Mouse (Mus musculus): Measurements from ENCODE around the gene Clspn. TPM values are rescaled to one million over a fixed set of nuclear protein-coding genes. Genes with fewer than 3 reads are reported as not detected.

The Clspn gene
- polyA plus RNA-seq, 1 experiment from 2014 or later = 54.4 TPM

DNA sequence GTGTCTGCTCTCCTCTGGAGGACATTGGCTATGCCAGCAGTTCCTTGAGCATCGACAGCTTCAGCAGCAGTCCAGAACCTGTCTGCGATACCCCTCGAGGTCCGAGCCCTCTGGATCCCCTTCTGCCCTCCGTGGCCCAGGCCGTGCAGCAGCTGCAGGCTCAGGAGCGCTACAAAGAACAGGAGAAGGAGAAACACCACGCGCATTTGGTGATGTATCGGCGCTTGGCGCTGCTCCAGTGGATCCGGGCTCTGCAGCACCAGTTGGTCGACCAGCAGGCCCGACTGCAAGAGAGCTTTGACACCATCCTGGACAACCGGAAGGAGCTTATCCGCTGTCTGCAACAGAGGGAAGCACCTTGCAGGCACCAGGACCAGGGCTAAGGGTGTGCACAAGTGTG, 55.3 kb downstream of the Clspn start:
- H3K4me2 ChIP-seq = no peak overlapping the region
- no peak for DNase-seq (ENCODE audit: low spot score, missing footprints)
- H3K9me3 ChIP-seq (ENCODE audit: control insufficient read depth, low read length) = no peaks in the 10 kb centered on the region
- H3K4me1 ChIP-seq (ENCODE audit: control insufficient read depth, insufficient read depth, low read length) = peaks cover 5% of the 10 kb centered on the region
- no peak overlapping the region for H3K27ac ChIP-seq (ENCODE audit: low read depth, low read length)
- H3K9ac ChIP-seq (ENCODE audit: low read length) = no peak overlapping the region
- H3K27me3 ChIP-seq (ENCODE audit: control insufficient read depth, insufficient read depth, low read length) = peaks cover 85% of the 10 kb centered on the region
- no peaks in the 10 kb centered on the region for H3K36me3 ChIP-seq (ENCODE audit: control insufficient read depth, insufficient read depth, low read length)
- no peak overlapping the region for H3K4me3 ChIP-seq (ENCODE audit: low read depth, low read length)
- no peak for ATAC-seq (ENCODE audit: low FRiP score)
- WGBS = 87% methylated on average over 17 of the region's 17 CpGs

DNA sequence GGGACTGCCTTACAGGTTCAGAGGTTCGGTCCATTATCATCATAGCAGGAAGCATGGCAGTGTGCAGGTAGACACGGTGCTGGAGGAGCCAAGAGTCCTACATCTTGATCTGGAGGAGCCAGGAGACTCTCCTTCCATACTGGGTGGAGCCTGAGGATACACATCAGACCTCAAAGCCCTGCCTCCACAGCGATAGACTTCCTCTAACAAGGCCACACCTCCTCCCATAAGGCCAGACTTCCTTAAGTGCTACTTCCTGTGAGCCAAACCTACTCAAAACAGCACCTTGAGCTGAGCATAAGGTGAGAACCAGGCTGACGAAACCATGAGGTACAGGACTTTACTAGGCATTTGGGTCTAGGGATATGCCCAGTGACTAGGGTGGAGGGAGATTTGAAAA, 59.6 kb downstream of the Clspn start:
- WGBS = 91% methylated on average over 4 of the region's 4 CpGs
- Histone ChIP-seq H3K4me1 (ENCODE audit: control insufficient read depth, insufficient read depth, low read length) (peaks cover 14% of the 10 kb centered on the region), H3K27me3 (ENCODE audit: control insufficient read depth, insufficient read depth, low read length) (peaks cover 81% of the 10 kb centered on the region), H3K9ac (ENCODE audit: low read length) (no peak overlapping the region), H3K27ac (ENCODE audit: low read depth, low read length) (no peak overlapping the region), H3K9me3 (ENCODE audit: control insufficient read depth, low read length) (no peaks in the 10 kb centered on the region), H3K4me3 (ENCODE audit: low read depth, low read length) (no peak overlapping the region), H3K36me3 (ENCODE audit: control insufficient read depth, insufficient read depth, low read length) (no peaks in the 10 kb centered on the region), H3K4me2 (no peak overlapping the region)
- DNase-seq (ENCODE audit: low spot score, missing footprints) = no peak
- no peak for ATAC-seq (ENCODE audit: low FRiP score)

DNA sequence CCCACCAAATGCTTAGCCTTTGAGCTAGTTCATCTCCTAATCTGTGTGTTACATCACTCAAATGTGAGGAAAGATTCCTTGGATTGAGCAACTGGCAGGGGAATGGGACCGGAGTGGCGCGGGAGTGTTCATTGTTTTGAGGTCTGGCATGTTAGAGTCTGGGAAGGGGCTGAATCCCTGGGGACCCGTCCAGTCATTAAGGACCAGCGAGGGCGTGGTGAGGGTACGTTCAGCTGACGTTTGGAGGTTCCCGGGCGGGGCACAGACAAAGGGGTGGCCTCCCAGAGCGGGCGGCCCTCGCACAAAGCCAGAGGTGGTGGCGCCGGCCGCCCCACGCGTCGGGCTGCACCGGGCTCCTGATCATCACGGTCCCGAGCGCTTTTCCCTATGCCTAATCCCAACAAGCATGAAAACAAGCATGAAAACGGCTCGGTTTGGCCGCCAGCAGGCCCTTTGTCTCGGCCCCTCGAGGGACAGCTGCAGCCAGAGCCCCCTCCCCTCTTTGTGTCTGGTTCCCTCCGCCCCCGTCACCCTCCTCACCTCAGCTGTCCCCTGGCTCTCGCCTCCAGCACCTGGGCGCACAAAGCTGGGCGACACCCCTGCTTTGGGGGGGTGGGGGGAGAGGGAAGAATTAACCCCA, 63.1 kb downstream of the Clspn start:
- peaks cover 80% of the 10 kb centered on the region for H3K27me3 ChIP-seq (ENCODE audit: control insufficient read depth, insufficient read depth, low read length)
- H3K4me1 ChIP-seq (ENCODE audit: control insufficient read depth, insufficient read depth, low read length) = peaks cover 14% of the 10 kb centered on the region
- H3K27ac ChIP-seq (ENCODE audit: low read depth, low read length) = peak overlapping the region; percentile 76
- peak; percentile 95 for DNase-seq (ENCODE audit: low spot score, missing footprints)
- peak overlapping the region; percentile 47 for H3K4me2 ChIP-seq
- H3K4me3 ChIP-seq (ENCODE audit: low read depth, low read length) = peak overlapping the region; percentile 21
- peak; percentile 93 for ATAC-seq (ENCODE audit: low FRiP score)
- H3K9ac ChIP-seq (ENCODE audit: low read length) = peak overlapping the region; percentile 61
- no peaks in the 10 kb centered on the region for H3K9me3 ChIP-seq (ENCODE audit: control insufficient read depth, low read length)
- under 1% methylated on average over 32 of the region's 33 CpGs for WGBS
- H3K36me3 ChIP-seq (ENCODE audit: control insufficient read depth, insufficient read depth, low read length) = no peaks in the 10 kb centered on the region

DNA sequence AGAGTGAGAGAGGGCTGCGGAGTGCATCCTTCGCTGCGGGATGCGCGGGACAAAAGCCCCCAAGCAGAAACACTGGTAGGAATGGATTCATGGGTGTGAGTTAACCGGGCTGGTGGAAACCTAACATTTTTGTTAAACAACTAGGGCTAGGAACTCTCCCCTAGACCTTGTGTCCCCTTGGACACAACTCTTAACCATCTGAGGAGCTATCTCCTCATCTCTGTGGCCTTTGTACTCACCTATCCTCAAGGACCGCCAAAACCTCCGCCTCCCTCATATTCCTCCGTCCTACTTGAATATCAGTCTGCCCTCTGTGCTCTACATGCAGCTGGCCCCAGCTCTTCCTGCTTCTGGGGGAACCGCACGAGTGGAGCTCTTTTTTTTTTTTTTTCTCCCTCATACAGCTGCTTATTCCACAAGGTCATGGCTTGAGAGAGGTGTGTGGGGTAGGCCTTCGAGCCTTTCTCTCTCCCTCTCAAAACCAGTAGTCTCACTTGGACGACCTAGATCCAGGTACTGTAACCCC, 63.7 kb downstream of the Clspn start:
- H3K4me2 ChIP-seq = peak overlapping the region; percentile 47
- ATAC-seq (ENCODE audit: low FRiP score) (peak; percentile 31; the same call in 1 of the 2 replicates), DNase-seq (ENCODE audit: low spot score, missing footprints) (peak; percentile 88)
- 19% methylated on average over 13 of the region's 13 CpGs for WGBS
- H3K27me3 ChIP-seq (ENCODE audit: control insufficient read depth, insufficient read depth, low read length) = peaks cover 83% of the 10 kb centered on the region
- H3K9ac ChIP-seq (ENCODE audit: low read length) = peak overlapping the region; percentile 61
- H3K4me3 ChIP-seq (ENCODE audit: low read depth, low read length) = peak overlapping the region; percentile 21
- H3K27ac ChIP-seq (ENCODE audit: low read depth, low read length) = peak overlapping the region; percentile 76; the same call in 1 of the 2 replicates
- no peaks in the 10 kb centered on the region for H3K36me3 ChIP-seq (ENCODE audit: control insufficient read depth, insufficient read depth, low read length)
- H3K4me1 ChIP-seq (ENCODE audit: control insufficient read depth, insufficient read depth, low read length) = peaks cover 14% of the 10 kb centered on the region
- H3K9me3 ChIP-seq (ENCODE audit: control insufficient read depth, low read length) = no peaks in the 10 kb centered on the region

DNA sequence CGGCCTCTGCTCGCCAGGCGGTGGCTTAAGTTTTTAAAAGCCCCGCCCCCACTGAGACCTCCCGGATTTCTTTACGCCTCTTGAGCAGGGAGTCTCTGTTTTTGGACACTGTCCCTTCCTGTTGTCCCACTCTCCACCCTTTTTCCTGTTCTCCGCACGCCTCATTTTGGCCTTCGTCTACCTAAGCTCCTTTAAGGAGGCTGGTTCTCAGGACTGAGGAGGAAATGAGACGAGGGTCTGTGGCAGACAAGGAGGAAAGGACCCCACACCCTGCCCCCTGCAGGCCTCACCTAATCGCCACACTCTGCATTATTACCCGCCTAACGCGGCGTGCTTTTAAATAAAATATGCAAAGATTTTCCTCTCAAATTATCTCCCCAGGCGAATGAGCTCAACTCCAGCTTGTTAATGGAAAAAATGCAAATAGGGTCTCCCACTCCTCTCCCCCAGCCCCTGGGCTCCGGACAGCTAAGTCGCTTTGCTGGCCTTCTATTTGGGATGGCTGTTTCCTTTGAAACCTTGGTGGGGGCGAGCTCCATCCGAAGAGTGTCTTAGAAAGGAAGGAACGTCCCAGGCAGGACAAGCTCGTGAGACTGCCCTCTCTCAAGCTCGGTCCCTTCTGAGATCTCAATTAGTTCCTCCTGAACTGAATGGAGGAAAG, 70.4 kb downstream of the Clspn start:
- no peak overlapping the region; the same call in 1 of the 2 replicates for H3K27ac ChIP-seq (ENCODE audit: low read depth, low read length)
- DNase-seq (ENCODE audit: low spot score, missing footprints) = peak; percentile 92
- peak overlapping the region; percentile 37; the same call in 1 of the 2 replicates for H3K9ac ChIP-seq (ENCODE audit: low read length)
- H3K4me2 ChIP-seq = peak overlapping the region; percentile 36
- H3K4me1 ChIP-seq (ENCODE audit: control insufficient read depth, insufficient read depth, low read length) = peaks cover 10% of the 10 kb centered on the region
- H3K4me3 ChIP-seq (ENCODE audit: low read depth, low read length) = 0 out of 2 replicates have a peak overlapping the region, but pooled peaks have one; percentile 7
- H3K36me3 ChIP-seq (ENCODE audit: control insufficient read depth, insufficient read depth, low read length) = no peaks in the 10 kb centered on the region
- peak; percentile 63 for ATAC-seq (ENCODE audit: low FRiP score)
- WGBS = under 1% methylated on average over 23 of the region's 23 CpGs
- H3K9me3 ChIP-seq (ENCODE audit: control insufficient read depth, low read length) = no peaks in the 10 kb centered on the region
- H3K27me3 ChIP-seq (ENCODE audit: control insufficient read depth, insufficient read depth, low read length) = peaks cover 40% of the 10 kb centered on the region

DNA sequence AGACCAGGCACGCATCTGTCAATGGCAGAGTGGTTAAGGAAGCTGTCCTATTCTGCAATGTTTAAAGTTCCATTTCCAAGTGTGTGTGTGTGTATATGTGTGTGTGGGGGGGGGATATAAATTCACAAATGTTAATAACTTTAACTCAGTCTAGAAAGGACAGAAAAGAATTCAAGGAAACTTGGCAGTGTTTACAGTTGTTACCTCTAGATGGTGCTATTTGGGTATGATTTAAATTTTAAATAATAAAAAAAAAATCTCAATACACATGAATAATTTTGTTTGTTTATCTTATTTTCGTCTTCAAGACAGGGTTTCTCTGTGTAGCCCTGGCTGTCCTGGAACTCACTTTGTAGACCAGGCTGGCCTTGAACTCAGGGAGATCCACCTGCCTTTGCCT, 75.2 kb downstream of the Clspn start:
- no peaks in the 10 kb centered on the region for H3K36me3 ChIP-seq (ENCODE audit: control insufficient read depth, insufficient read depth, low read length)
- H3K27me3 ChIP-seq (ENCODE audit: control insufficient read depth, insufficient read depth, low read length) = peaks cover 11% of the 10 kb centered on the region
- no peak overlapping the region for H3K9ac ChIP-seq (ENCODE audit: low read length)
- DNase-seq (ENCODE audit: low spot score, missing footprints) = no peak
- no peak overlapping the region for H3K27ac ChIP-seq (ENCODE audit: low read depth, low read length)
- H3K9me3 ChIP-seq (ENCODE audit: control insufficient read depth, low read length) = no peaks in the 10 kb centered on the region
- no peak for ATAC-seq (ENCODE audit: low FRiP score)
- peaks cover 7% of the 10 kb centered on the region for H3K4me1 ChIP-seq (ENCODE audit: control insufficient read depth, insufficient read depth, low read length)
- H3K4me3 ChIP-seq (ENCODE audit: low read depth, low read length) = no peak overlapping the region
- WGBS = 58% methylated on average over 2 of the region's 2 CpGs
- H3K4me2 ChIP-seq = no peak overlapping the region

DNA sequence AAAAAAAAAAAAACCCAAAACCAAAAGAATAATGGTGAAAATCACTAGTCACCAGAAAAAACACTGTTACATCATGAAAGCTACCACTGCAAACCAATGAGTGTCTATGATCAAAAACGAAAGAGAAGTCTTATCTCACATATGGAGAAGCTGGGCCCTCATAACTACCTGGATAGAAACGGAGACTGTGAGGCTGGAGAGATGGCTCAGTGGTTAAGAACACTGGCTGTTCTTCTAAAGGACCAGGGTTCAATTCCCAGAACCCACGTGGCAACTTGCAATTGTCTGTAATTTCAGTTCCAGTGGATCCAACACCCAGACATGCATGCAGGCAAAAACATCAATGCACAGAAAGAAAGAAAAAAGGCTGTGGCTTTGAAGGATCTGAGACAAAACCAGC, 75.9 kb downstream of the Clspn start:
- no peak overlapping the region for H3K9ac ChIP-seq (ENCODE audit: low read length)
- no peak overlapping the region for H3K4me3 ChIP-seq (ENCODE audit: low read depth, low read length)
- ATAC-seq (ENCODE audit: low FRiP score) (no peak), DNase-seq (ENCODE audit: low spot score, missing footprints) (no peak)
- H3K4me2 ChIP-seq = no peak overlapping the region
- H3K27ac ChIP-seq (ENCODE audit: low read depth, low read length) = no peak overlapping the region
- H3K27me3 ChIP-seq (ENCODE audit: control insufficient read depth, insufficient read depth, low read length) = peaks cover 12% of the 10 kb centered on the region
- H3K4me1 ChIP-seq (ENCODE audit: control insufficient read depth, insufficient read depth, low read length) = 0 out of 2 replicates have a peak, but pooled peaks cover under 1% of the 10 kb centered on the region
- WGBS = 63% methylated on average over 3 of the region's 3 CpGs
- no peaks in the 10 kb centered on the region for H3K9me3 ChIP-seq (ENCODE audit: control insufficient read depth, low read length)
- H3K36me3 ChIP-seq (ENCODE audit: control insufficient read depth, insufficient read depth, low read length) = no peaks in the 10 kb centered on the region

DNA sequence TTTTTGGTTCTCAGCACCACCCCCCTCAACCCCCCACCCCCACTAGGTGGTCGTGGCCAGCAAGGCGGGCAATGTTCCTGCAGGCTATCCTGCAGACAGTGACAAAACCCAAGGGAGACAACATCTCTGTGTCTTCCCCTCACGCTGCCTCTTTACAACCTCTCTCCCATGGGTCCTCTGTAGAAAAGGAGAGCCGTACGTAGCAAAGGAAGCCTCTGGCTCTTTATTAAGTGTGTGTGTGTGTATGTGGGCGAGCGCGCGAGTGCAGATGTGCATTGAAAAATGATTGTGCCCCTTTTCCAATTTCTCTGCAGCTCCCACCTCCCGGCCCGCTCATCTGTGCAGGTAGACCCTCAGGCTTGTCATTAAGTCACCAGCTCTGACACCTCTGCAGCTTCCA, 79.6 kb downstream of the Clspn start:
- peaks cover 9% of the 10 kb centered on the region for H3K27me3 ChIP-seq (ENCODE audit: control insufficient read depth, insufficient read depth, low read length)
- DNase-seq (ENCODE audit: low spot score, missing footprints) (no peak), ATAC-seq (ENCODE audit: low FRiP score) (no peak)
- H3K36me3 ChIP-seq (ENCODE audit: control insufficient read depth, insufficient read depth, low read length) = no peaks in the 10 kb centered on the region
- no peak overlapping the region for H3K4me2 ChIP-seq
- H3K9ac ChIP-seq (ENCODE audit: low read length) = no peak overlapping the region
- no peak overlapping the region for H3K27ac ChIP-seq (ENCODE audit: low read depth, low read length)
- H3K4me1 ChIP-seq (ENCODE audit: control insufficient read depth, insufficient read depth, low read length) = no peaks in the 10 kb centered on the region
- no peak overlapping the region for H3K4me3 ChIP-seq (ENCODE audit: low read depth, low read length)
- 32% methylated on average over 11 of the region's 11 CpGs for WGBS
- no peaks in the 10 kb centered on the region for H3K9me3 ChIP-seq (ENCODE audit: control insufficient read depth, low read length)

DNA sequence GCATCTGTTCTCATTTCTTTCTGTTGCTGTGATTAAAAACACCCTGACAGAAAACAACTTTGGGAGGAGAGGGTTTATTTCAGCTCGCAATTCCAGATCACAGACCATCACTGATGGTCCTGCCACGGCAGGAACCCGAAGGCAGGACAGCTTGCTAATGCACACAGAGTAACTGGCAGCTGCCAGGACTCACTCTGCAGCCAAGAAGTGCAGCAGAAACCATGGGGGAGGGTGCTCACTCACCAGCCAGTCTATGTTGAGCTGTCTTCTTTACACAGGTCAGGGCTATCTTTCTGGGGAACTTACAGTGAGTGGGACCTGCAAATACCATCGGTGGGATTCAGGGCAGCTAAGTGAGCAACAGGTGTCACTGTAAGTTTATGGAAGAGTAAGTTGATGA, 80.7 kb downstream of the Clspn start:
- Histone ChIP-seq H3K27ac (ENCODE audit: low read depth, low read length) (no peak overlapping the region), H3K4me2 (no peak overlapping the region), H3K9me3 (ENCODE audit: control insufficient read depth, low read length) (no peaks in the 10 kb centered on the region), H3K4me3 (ENCODE audit: low read depth, low read length) (no peak overlapping the region), H3K27me3 (ENCODE audit: control insufficient read depth, insufficient read depth, low read length) (peaks cover 9% of the 10 kb centered on the region), H3K9ac (ENCODE audit: low read length) (no peak overlapping the region), H3K36me3 (ENCODE audit: control insufficient read depth, insufficient read depth, low read length) (no peaks in the 10 kb centered on the region), H3K4me1 (ENCODE audit: control insufficient read depth, insufficient read depth, low read length) (no peaks in the 10 kb centered on the region)
- DNase-seq (ENCODE audit: low spot score, missing footprints) (no peak), ATAC-seq (ENCODE audit: low FRiP score) (no peak)
- WGBS = 83% methylated on average over 4 of the region's 4 CpGs
